Mouse (Mus musculus) lung, adult 2 months (tissue): ENCODE measurements around the gene Col4a3bp.

Experiments
- CTCF ChIP-seq: fragments of 200-500 bp; IDR thresholded peaks from 2 replicates; pipeline ENCODE4 v1.5.1; 2011; ENCODE audit warnings: mild to moderate bottlenecking, low read length, control low read depth; ENCODE audit not compliant: insufficient read depth
- POLR2A ChIP-seq: fragments of 200-500 bp; IDR thresholded peaks from 2 replicates; pipeline ENCODE4 v1.6.1; 2011; ENCODE audit warnings: low read depth, mild to moderate bottlenecking, control low read depth, low read length, borderline replicate concordance; ENCODE audit errors: extremely low read depth

DNA sequence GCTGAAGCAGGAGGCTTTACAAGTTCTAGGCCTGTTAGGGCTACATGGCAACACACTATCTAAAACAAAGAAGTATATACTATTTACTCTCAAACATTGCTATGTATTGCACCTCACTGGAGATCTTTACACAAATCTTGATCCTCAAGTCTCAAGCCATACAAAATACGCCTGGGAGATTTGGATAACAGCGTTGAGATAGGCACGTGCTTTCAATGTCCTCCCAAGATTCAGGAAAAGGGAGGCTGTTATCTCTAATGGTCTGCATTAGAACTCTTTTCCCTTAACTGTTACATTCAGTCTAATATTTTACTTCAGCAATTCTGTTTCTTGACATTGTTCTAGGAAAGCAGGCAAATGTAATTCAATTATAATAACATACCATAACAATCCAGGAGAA, 15.4 kb upstream of the Col4a3bp start:
- no peak for TF ChIP-seq CTCF
- no peak for TF ChIP-seq POLR2A
